Mouse (Mus musculus) adrenal gland, adult 2 months (tissue): ENCODE results near the gene Gstm1. TPM values are rescaled to one million over a fixed set of nuclear protein-coding genes. Genes with fewer than 3 reads are reported as not detected.
"Not testable (repeated sequence)": the region's sequence is repeated elsewhere in the genome, so short reads cannot be mapped to it uniquely, and the experiment has no call there.

Experiments used
- DNase-seq: peaks from one replicate; pipeline ENCODE4 v3.0.0; 2021
- polyA plus RNA-seq: library from polyadenylated mRNA; depleted of rRNA; stranded (reverse); fragments of >200 nt; gene quantifications from 2 replicates; pipeline ENCODE4 v1.2.3, GENCODE M21; 2012
- total RNA-seq, 2 experiments: library from RNA; stranded (reverse); gene quantifications; 2 replicates each; pipeline ENCODE4 v1.2.3; 2021

Gene Gstm1
- total and polyA plus RNA-seq, 3 experiments, result 463 to 1,201 (median 520) TPM

- not testable (repeated sequence) for DNase-seq
Measured at GRCm38 (mm10) chr3:108016468-108016867, 1.3 kb downstream of the Gstm1 start.

- DNase-seq, result no peak
Measured at GRCm38 (mm10) chr3:108014974-108015346, 2.8 kb downstream of the Gstm1 start.

DNA sequence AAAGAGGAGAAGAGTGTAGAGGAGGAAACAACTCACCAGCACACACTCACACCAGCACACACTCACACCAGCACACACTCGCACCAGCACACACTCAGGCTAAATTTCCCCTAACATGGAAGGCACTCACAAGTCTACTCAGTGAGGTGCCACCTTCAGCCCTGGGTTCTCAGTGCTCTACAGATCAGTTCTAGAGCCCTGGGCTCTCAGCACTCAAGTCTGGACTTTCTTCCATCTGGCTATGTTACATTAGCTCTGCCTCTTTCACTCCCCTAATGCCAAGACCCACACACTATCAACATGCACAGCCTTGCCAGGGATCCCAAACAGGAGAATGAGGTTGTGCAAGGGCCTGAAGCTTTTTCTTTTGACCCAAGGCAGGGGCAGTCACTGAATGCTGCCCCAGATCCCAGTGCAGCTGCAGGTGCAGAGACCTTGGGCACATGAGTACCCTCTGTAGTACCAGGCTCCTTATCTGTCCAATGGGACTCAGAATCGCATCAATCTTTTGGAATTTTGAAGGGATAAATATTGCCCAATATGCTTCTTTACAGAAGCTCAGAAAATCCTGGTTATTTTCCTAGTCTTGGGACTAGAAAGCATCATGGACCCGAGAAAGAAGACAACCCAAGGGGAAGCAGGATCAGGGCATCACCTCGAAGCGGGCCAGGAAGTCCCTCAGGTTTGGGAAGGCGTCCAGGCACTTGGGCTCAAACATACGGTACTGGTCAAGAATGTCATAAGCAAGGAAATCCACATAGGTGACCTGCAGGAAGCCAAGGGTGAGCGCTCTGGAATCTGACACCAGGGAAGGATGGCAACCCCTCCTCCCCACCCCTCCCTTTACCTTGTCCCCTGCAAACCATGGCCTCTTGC, 3.4 kb downstream of the Gstm1 start:
- DNase-seq, result peak; percentile 36

DNA sequence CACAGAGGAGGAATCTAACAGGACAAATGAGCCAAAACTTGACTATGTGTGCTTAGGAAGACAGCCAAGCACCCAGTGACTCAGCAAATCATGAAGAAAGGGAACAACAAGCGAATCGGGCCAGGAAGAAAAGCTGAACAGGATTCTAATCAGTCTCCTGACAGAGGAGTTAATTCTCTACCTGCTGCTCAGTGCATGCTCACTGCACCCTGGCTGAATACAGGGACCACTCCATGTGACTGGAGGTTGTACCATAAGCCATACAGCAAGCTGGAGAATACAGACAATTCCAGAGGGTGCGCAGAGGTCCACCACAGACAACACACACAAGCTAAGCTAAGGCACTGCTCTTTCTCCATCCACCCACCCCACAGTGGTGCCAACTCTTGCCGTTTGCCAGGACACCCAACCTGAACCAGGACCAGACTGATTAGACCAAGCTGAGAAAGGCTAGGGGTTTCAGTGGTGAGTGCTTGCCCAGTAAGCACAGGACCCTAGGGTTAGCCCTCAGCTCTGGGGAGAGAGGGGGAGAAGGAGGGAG, 4.4 kb downstream of the Gstm1 start:
- DNase-seq, result peak; percentile 86

DNA sequence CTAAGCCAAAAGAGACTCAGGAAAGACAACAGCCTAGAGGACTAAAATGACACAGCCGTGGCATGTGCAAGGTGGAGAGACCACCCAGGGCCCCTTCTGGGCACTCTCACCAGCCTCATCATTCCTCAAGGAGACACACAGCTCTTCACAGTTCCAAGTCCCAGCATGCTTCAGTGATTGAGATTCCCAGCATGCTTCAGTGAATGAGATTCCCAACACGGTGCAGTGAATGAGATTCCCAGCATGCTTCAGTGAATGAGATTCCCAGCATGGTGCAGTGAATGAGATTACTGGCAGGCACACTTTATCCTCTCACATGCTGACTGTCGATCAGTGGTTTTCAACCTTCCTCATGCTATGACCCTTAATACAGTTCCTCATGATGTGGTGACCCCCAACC, 6.2 kb downstream of the Gstm1 start:
- DNase-seq, result no peak

DNA sequence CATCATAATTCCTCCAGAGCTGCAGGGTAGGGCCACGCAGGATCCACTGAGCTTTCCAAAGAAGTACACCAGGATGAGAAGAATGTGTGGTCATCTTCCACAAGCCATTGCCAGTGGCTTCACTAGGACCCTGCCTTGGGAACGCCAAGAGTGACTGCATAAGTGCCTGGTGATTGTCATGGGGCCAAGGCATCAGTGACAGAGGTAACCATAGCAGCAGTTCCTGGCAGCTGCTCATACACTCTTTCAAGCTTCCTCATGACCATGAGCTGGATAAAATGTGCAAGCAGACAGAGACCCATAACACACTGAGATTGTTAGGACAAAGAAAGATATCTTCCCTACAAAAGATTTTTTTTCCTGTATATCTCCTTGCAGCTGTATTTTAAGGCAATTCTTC, 7.5 kb downstream of the Gstm1 start:
- peak; percentile 66 for DNase-seq

GRCm38 (mm10) chr3:108002021-108002420, 15.8 kb downstream of the Gstm1 start:
- DNase-seq, result no peak

DNA sequence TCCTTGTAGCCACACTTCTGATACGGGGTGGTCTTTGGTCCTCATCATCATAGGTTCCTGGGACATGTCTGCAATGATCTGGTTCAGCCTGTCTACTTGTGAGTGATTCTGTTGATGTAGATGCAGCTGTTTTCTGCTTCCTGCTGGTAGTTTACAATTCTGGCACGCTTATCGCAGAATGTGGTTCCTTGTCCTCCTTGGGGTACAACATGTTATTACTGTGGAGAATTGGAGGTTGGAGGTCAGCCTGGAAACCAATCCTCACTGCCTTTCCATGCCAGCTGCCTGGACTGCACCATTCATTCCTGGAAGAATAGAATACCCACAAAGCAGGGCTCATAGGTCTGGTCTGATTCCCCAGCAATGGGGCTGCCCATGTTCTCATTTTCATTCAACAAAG, 18.3 kb downstream of the Gstm1 start:
- no peak for DNase-seq

- DNase-seq, result peak; percentile 45
Measured at GRCm38 (mm10) chr3:107998591-107998990, 19.2 kb downstream of the Gstm1 start.

GRCm38 (mm10) chr3:107996576-107996975, 21.2 kb downstream of the Gstm1 start:
- no peak for DNase-seq

DNA sequence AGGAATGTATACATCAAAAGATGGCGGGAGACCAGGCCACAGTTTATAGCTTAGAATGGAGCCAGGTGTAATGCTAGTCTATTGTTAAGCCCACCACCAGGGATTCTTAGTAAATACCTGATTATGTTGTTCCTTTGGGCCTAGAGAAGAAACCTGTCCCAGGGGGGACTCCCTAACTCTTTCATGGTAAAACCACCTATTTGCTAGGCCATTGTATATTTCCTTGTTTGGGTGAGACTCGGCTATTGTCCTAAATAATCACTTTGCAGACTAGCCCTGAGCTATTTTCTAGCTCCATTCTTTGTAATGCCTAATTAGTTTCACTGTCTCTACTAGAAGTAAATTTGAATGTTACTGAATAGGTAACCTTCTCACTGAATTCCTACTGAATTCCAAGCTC, 21.8 kb downstream of the Gstm1 start:
- not testable (repeated sequence) for DNase-seq

- peak; percentile 79 for DNase-seq
Measured at GRCm38 (mm10) chr3:107986041-107986562, 31.7 kb downstream of the Gstm1 start, which contains the start of gene Gstm2. Gene Gstm2, minus strand, starts transcription at chr3:107986453.

GRCm38 (mm10) chr3:107985141-107985540, 32.6 kb downstream of the Gstm1 start:
- DNase-seq, result not testable (repeated sequence)

DNA sequence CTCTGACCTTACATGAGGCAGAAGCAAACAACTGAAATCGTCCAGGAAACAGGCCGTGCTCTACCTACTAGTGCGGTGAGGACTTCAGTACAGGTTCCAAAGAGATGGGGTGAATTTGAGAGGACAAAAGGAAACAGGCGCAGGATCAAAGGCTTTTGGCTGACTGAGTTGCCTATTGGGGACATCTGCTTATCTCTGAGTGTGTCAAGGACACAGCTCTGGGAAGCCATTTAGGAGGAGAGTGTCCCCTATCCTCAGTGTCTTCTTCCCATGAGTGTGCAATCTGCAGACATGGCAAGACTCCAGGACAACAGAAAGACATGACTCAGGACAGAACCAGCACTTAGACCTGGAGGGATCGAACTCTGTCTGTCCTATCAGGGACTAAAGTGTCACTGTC, 33.3 kb downstream of the Gstm1 start:
- peak; percentile 65 for DNase-seq

DNA sequence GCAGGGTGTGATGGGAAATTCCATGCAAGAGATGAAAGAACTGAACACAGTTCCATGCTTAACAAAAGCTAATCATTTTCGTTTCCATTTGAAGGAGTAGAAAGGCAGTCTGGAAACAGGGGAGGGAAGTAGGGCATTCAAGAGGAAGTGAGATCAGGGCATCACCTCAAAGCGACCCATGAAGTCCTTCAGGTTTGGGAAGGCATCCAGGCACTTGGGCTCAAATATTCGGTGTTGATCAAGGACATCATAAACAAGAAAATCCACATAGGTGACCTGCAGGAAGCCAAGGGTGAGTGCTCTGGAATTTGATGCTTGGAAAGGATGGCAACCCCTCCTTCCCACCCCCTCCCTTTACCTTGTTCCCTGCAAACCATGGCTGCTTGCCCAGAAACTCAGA, 34.0 kb downstream of the Gstm1 start:
- DNase-seq, result no peak

DNA sequence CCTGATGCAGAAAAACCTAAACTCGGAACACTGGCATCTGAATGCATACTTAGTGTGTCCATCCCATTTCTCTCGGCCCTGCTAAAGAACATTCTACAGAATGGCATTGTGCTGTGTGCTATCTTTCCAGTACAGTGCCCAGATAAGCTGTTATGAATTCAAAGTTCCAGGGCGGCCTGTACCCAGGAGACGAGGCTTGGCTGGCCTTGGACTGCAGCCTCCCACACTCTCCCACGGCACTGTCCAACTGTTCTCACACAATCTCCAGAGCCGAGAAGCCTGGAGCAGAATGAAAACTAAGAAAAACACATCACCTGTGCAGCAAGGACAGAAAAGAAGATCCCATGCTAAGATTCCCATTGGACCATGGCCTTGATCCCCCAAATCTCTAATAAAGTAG, 35.0 kb downstream of the Gstm1 start:
- peak; percentile 60 for DNase-seq

- no peak for DNase-seq
Measured at GRCm38 (mm10) chr3:107981261-107981660, 36.5 kb downstream of the Gstm1 start.

DNA sequence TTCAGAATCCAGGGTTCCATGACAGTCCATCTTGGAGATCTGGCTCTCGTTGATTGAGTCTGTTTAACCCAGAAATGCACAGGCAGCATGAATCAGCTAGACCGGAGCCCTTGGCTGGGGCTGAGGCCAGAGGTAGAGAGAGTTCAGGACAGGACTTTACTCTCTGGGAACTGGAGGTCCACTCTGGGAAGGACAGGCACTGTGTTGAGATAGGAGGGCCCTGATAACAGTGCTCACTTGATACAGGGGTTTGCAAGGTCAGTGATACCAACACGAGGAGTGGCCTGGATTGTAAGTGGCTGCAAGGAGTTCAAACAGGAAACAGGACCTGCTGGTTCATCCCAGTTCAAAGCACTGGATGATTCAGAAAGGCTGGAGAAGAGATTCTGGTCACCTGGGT, 40.1 kb downstream of the Gstm1 start:
- no peak for DNase-seq

DNA sequence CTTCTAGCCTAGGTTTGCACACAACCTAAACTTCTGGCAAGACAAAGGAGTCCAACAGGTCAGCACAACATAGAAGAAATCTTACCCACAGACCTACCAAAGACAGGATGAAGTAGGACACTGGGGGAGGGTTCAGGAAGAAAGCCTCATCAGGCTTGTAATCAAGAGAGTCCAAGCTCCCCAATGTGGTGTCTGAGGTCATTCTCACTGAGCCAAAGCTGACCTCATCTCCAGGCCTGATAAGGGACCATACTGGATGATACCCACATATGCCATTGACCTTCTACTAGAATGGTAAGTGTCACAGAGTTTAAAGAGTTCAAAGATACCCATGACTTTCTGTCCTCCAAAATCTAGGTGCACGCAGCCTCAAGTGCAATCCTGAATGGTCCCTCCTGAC, 43.5 kb downstream of the Gstm1 start:
- DNase-seq, result peak; percentile 43

DNA sequence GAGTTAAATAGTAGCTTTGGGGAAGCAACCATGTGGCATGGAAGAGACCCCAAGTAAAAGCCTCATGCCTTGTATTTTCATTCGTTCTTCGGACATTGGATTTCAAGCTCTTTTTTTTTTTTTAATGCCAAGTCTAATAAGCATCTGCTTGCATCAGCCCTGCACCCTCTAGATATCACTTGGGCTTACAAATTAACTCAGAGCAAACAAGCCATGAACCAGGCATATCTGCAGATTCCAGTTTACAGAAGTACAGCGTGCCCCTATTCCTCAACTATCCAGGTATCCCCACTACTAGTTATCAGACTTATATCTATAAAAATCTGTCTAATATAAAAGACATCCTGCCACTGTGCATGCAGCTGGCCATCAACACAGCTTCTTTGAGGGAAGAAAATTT, 45.7 kb downstream of the Gstm1 start:
- no peak for DNase-seq

DNA sequence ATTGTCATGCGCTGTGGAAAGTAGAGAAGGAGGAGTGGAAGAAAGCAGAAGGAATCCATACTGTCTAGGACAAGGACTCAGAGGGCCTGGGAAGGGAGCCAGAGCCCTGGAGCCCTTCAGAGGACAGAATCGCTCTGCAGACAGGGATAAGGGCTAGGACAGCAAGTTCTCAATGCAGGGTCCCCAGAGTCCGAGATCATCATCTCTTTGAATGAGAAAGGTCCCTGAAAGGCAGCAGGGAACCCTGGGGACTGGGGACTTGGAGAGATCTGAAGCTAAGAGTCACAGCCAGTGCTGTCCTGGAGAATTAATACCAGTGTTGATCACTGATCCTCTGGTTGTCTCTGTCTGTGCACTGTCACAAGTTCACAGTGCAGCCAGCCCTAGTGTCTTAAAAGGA, 46.7 kb downstream of the Gstm1 start:
- DNase-seq, result not testable (repeated sequence)

- peak; percentile 63 for DNase-seq
Measured at GRCm38 (mm10) chr3:107968724-107969395, 48.9 kb downstream of the Gstm1 start, which contains the start of gene Gstm3. Gene Gstm3, minus strand, starts transcription at chr3:107969283.

DNA sequence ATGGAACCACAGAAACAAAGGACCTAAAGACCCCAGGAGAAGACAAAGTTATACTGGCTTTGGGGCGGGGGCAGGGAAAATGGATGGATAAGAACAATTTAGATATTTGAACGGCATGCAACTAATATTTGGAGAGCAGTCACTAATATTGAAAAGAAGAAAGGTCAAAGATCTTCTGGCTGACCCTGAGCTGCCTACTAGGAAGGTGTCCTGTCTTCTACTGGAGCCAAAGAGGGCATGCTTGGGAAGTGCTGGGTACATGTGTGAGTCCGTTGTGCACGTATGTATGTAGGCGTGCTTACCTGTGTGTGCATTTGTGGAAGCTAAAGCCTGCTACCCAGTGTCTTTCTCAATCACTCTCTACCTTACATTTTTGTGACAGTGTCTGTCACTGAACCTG, 51.1 kb downstream of the Gstm1 start:
- no peak for DNase-seq
